Mouse (Mus musculus) midbrain, embryonic 10.5 days (tissue): ENCODE data around the gene Mov10. TPM values are rescaled to one million over a fixed set of nuclear protein-coding genes. Genes with fewer than 3 reads are reported as not detected.
A peak's percentile ranks its signal among the peaks of the same experiment; 100 is the strongest.
"Not testable (repeated sequence)": the region's sequence is repeated elsewhere in the genome, so short reads cannot be mapped to it uniquely, and the experiment has no call there.

Source experiments
- DNase-seq: peaks from one replicate; pipeline ENCODE4 v3.0.0-alpha.2; 2017; ENCODE audit warnings: low spot score
- H3K27ac ChIP-seq: fragments of 300-500 bp; sonication (generic); replicated peaks from 2 replicates; pipeline ENCODE4 v1.5.1; 2016; ENCODE audit warnings: mild to moderate bottlenecking
- H3K27me3 ChIP-seq: fragments of 300-500 bp; sonication (generic); 2 replicates; pipeline ENCODE4 v1.6.1; 2016; ENCODE audit warnings: low read depth, mild to moderate bottlenecking; ENCODE audit not compliant: poor library complexity, severe bottlenecking
- H3K36me3 ChIP-seq: fragments of 300-500 bp; sonication (generic); 2 replicates; pipeline ENCODE4 v1.6.1; 2016; ENCODE audit warnings: mild to moderate bottlenecking, moderate library complexity
- H3K4me1 ChIP-seq: fragments of 300-500 bp; sonication (generic); 2 replicates; pipeline ENCODE4 v1.6.1; 2016
- H3K4me3 ChIP-seq: fragments of 300-500 bp; sonication (generic); 2 replicates; pipeline ENCODE4 v1.5.1; 2016; ENCODE audit warnings: mild to moderate bottlenecking, moderate library complexity
- H3K9me3 ChIP-seq: fragments of 300-500 bp; sonication (generic); replicated peaks from 2 replicates; pipeline ENCODE4 v1.6.1; 2016; ENCODE audit warnings: mild to moderate bottlenecking
- WGBS: fragments of 180-500 bp; shearing (Covaris S2); methylation state at CpG from one replicate; pipeline ENCODE4 v1.1.7; 2016; 5-methylcytosine and 5-hydroxymethylcytosine counted together
- polyA plus RNA-seq: library from polyadenylated mRNA; unstranded; fragments of >200 nt; fragmentation: Nextera tagmentation; extraction: Ambion mirVana; gene quantifications from 2 replicates; pipeline ENCODE4 v1.2.1, GENCODE M21; 2016

The Mov10 gene
- polyA plus RNA-seq, 1 experiment from 2014 or later = 13.5 TPM

GRCm38 (mm10) chr3:104770035-104770434 lies 48.3 kb downstream of the Mov10 start:
- no peak overlapping the region for H3K27ac ChIP-seq
- no peaks in the 10 kb centered on the region for H3K9me3 ChIP-seq
- peaks cover 65% of the 10 kb centered on the region for H3K27me3 ChIP-seq
- no peaks in the 10 kb centered on the region for H3K36me3 ChIP-seq
- H3K4me1 ChIP-seq = peaks cover 13% of the 10 kb centered on the region
- H3K4me3 ChIP-seq = no peak overlapping the region
- 58% methylated on average over 10 of the region's 10 CpGs for WGBS
- DNase-seq = no peak

- Histone ChIP-seq H3K36me3 (no peaks in the 10 kb centered on the region), H3K27ac (no peak overlapping the region), H3K4me3 (no peak overlapping the region), H3K4me1 (peaks cover 13% of the 10 kb centered on the region), H3K9me3 (no peaks in the 10 kb centered on the region), H3K27me3 (peaks cover 65% of the 10 kb centered on the region)
- 45% methylated on average over 3 of the region's 3 CpGs for WGBS
- no peak for DNase-seq
Observed at GRCm38 (mm10) chr3:104769135-104769534, 49.2 kb downstream of the Mov10 start.

DNA sequence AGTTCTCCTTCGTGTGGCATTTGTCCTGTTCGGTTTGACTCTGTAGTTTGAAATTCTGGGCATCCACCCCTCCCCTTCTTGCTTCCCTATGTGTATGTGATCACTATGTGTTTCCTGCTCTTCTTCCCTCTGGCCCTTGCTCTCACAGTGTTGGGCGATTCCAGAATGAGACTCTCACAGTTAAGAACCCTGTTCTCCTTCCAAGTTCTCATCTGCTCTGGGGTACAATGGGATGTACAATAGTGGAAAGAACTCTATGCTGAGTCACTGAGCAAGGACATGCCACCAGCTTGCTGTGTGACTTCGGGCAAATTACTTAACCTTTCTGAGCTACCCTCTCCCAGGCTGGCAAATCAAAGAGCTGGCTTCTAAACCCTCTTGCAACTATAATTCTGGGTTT lies 50.6 kb downstream of the Mov10 start:
- no peak overlapping the region for H3K4me3 ChIP-seq
- DNase-seq = no peak
- WGBS = 84% methylated on average over 4 of the region's 4 CpGs
- no peak overlapping the region for H3K27ac ChIP-seq
- H3K9me3 ChIP-seq = no peaks in the 10 kb centered on the region
- H3K4me1 ChIP-seq = peaks cover 13% of the 10 kb centered on the region
- peaks cover 55% of the 10 kb centered on the region for H3K27me3 ChIP-seq
- no peaks in the 10 kb centered on the region for H3K36me3 ChIP-seq

- Histone ChIP-seq H3K9me3 (no peaks in the 10 kb centered on the region), H3K27me3 (peaks cover 50% of the 10 kb centered on the region), H3K36me3 (no peaks in the 10 kb centered on the region), H3K27ac (no peak overlapping the region), H3K4me3 (no peak overlapping the region), H3K4me1 (peaks cover 14% of the 10 kb centered on the region)
- 66% methylated on average over 2 of the region's 2 CpGs for WGBS
- DNase-seq = no peak
Observed at GRCm38 (mm10) chr3:104767141-104767540, 51.2 kb downstream of the Mov10 start.

DNA sequence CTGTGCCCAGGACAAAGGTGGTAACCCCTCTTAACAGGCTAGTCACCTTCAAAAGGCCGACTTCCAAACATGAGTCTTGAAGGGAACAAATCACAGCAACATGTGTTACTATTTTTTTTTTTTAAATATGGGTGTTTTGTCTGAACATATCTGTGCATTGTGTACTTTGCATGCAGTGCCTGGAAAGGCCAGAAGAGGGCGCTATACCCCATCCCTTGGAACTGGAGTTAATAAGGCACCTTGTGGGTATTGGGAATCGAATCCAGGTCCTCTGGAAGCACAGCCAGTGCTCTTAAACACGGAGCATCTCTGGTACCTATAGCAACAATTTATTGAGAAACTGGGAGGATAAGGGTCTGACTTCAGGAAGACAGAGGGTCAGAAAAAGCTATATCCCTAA lies 53.3 kb downstream of the Mov10 start:
- no peak overlapping the region for H3K27ac ChIP-seq
- no peaks in the 10 kb centered on the region for H3K36me3 ChIP-seq
- H3K4me1 ChIP-seq = peaks cover 19% of the 10 kb centered on the region
- WGBS = 28% methylated on average over 4 of the region's 4 CpGs
- H3K9me3 ChIP-seq = no peaks in the 10 kb centered on the region
- DNase-seq = no peak
- H3K4me3 ChIP-seq = no peak overlapping the region
- H3K27me3 ChIP-seq = peaks cover 51% of the 10 kb centered on the region

DNA sequence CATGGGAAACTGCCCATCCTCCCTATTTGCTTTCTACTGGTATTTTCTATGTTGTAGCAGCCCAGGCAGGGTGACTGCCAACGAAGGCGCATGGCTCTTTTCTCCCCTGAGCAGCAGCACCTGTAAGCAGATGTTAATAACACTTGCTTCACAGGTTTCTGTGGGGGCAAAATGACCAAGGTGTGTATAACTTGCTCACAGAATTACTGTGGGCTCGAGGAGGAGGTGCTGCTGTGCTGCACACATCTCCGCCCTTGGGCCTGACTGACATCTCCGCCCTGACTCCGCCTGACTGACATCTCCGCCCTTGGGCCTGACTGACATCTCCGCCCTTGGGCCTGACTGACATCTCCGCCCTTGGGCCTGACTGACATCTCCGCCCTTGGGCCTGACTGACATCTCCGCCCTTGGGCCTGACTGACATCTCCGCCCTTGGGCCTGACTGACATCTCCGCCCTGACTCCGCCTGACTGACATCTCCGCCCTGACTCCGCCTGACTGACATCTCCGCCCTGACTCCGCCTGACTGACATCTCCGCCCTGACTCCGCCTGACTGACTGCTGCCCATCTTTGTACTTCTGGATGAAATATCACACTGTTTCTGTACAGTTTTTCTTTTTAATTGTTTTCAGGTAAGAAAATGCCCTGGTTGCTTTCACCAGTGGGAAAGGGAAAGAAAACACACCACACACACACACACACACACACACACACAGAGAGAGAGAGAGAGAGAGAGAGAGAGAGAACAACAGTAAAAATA lies 56.1 kb downstream of the Mov10 start:
- Histone ChIP-seq H3K27me3 (peaks cover 55% of the 10 kb centered on the region), H3K4me1 (peaks cover 16% of the 10 kb centered on the region)
- DNase-seq, H3K36me3 ChIP-seq, H3K9me3 ChIP-seq, H3K27ac ChIP-seq, H3K4me3 ChIP-seq: not testable (repeated sequence)
- WGBS = 15% methylated on average over 20 of the region's 20 CpGs

DNA sequence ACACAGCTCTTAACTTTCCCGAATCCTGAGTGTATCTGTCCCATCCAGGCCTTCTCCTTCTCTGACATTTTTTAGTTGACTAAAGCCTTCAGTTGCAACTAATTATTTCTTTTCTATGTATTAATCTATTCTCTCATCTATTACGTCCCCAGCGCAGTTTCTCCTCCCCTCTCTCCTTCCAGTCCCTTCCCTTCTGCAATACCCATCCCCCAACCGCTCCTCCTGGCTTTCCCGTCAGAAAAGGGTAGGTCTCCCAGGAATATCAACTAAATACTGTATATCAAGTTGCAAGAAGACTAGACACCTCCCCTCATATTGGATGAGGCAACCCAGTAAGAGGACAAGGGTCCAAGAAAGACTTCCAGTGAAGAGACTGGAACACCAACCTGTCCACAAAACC lies 59.5 kb downstream of the Mov10 start:
- WGBS = 8% methylated on average over 5 of the region's 5 CpGs
- H3K4me3 ChIP-seq = peak overlapping the region; percentile 56
- H3K27ac ChIP-seq = peak overlapping the region; percentile 80
- H3K4me1 ChIP-seq = peaks cover 16% of the 10 kb centered on the region
- H3K9me3 ChIP-seq = no peaks in the 10 kb centered on the region
- no peak for DNase-seq
- H3K36me3 ChIP-seq = no peaks in the 10 kb centered on the region
- peaks cover 62% of the 10 kb centered on the region for H3K27me3 ChIP-seq

DNA sequence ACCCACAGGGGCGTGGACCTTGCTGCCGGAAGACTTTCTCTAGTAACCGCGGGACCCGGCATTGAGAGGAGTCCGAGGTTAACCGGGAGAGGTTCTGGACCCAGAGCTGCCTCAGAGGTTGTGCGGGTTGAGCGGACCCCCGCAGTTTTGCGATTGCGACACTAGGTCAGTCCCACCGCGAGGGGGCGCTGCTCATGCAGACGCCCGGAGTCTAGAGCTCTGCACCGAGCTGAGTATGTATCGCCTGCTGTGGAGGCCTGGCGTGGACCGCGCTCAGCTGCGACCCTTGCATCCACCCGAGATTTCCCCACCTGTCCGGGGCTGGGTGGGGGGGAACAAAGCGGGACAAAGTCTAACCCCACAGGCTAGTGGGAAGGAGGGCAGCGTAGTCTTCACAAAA lies 60.0 kb downstream of the Mov10 start:
- WGBS = 2% methylated on average over 27 of the region's 27 CpGs
- Histone ChIP-seq H3K9me3 (no peaks in the 10 kb centered on the region), H3K27me3 (peaks cover 64% of the 10 kb centered on the region), H3K27ac (peak overlapping the region; percentile 80), H3K4me1 (peaks cover 16% of the 10 kb centered on the region), H3K4me3 (peak overlapping the region; percentile 56), H3K36me3 (no peaks in the 10 kb centered on the region)
- DNase-seq = peak; percentile 87

DNA sequence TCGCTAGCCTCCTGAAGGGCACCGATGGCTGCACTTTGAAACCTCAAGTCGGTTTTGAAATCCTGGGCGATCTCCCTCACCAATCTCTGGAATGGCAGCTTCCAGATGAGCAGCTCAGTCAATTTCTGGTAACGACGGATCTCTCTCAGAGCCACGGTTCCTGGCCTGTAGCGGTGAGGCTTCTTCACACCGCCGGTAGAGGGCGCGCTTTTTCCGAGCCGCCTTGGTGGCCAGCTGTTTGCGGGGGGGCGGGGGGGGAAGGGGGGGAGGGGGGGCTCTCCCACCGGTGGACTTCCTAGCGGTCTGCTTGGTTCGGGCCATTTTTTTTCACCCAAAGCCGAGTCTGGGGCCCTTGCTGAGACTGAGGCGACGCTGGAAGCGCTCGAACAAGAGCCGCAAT lies 65.5 kb downstream of the Mov10 start:
- H3K27me3 ChIP-seq = peaks cover 36% of the 10 kb centered on the region
- H3K27ac ChIP-seq, H3K9me3 ChIP-seq, H3K36me3 ChIP-seq, H3K4me1 ChIP-seq: not testable (repeated sequence)
- H3K4me3 ChIP-seq = peak overlapping the region; percentile 29
- peak; percentile 35 for DNase-seq
- WGBS = 13% methylated on average over 24 of the region's 25 CpGs

Other genes starting within 250 kb of the Mov10 start
- 32.8 and 44.3 TPM in 2 replicates for gene Slc16a1, start 179.9 kb downstream of the Mov10 start, polyA plus RNA-seq
- gene Ppm1j, start 37.5 kb downstream of the Mov10 start, polyA plus RNA-seq = 1.1 and 1.2 TPM in 2 replicates
- 0.15 TPM in 1 of 2 replicates, not detected in the other for gene Fam19a3, start 36.7 kb downstream of the Mov10 start, polyA plus RNA-seq
- 87.0 and 89.3 TPM in 2 replicates for gene Rhoc, start 30.2 kb downstream of the Mov10 start, polyA plus RNA-seq
- gene St7l, start 45.4 kb upstream of the Mov10 start, polyA plus RNA-seq = 35.5 and 36.2 TPM in 2 replicates
- gene Capza1, start 45.9 kb upstream of the Mov10 start, polyA plus RNA-seq = 222 and 236 TPM in 2 replicates
- gene Wnt2b, start 143.4 kb upstream of the Mov10 start, polyA plus RNA-seq = 1.3 and 1.4 TPM in 2 replicates
- gene Cttnbp2nl, start 234.6 kb upstream of the Mov10 start, polyA plus RNA-seq = 35.0 and 47.1 TPM in 2 replicates
- gene 4930564D02Rik, start 248.3 kb upstream of the Mov10 start, polyA plus RNA-seq = not detected in 2 replicates